Mouse (Mus musculus): ENCODE measurements around the gene Ripply3. TPM values are rescaled to one million over a fixed set of nuclear protein-coding genes. Genes with fewer than 3 reads are reported as not detected.

The Ripply3 gene
- polyA plus RNA-seq (2017; shearing (Covaris generic)) = not detected

GRCm38 (mm10) chr16:94327781-94328711 is at the start of gene Ripply3:
Gene Ripply3, plus strand, starts transcription at chr16:94328420.

DNA sequence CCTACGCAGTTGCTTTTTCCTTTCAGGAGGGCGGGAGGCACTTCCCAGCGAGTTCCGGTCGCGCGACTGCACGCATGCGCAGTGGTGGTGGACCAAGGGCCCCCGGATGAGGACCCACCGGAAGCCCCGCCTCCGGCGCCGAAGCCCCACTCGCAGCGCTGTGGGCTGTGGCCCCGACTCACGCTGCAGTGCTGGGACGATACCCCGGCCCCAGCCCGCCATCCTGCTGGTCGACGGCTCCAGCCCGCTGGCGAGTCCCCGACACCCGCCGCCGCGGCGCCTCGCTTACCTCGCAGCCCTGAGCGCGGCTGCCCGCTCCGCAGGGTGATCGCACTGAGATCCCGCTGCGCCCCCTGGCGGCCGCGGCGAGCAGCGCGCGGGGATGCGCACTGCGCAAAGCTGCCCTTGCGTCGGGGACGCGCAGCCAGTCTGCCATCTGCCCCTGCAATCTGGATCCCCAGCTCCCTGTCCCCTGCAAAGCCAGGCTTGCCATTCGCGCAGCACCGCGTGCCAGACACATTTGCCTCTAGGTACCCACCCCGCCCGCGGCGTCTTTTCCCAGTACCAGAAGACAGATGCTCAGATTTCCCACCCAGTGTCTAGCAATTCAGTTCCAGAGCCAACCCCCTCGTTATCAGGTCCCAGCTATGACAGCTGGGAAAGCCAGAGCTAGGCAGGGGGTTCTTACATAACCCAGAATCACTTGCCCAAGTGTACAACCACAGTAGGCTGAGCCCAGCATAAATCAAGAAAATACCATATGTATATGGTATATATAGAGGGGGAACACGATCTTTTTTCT is 14.8 kb upstream of the Ripply3 start, which contains the start of gene Hlcs:
TSS of gene Hlcs (minus strand) at position 343 of the 802 bp plus-strand sequence.

DNA sequence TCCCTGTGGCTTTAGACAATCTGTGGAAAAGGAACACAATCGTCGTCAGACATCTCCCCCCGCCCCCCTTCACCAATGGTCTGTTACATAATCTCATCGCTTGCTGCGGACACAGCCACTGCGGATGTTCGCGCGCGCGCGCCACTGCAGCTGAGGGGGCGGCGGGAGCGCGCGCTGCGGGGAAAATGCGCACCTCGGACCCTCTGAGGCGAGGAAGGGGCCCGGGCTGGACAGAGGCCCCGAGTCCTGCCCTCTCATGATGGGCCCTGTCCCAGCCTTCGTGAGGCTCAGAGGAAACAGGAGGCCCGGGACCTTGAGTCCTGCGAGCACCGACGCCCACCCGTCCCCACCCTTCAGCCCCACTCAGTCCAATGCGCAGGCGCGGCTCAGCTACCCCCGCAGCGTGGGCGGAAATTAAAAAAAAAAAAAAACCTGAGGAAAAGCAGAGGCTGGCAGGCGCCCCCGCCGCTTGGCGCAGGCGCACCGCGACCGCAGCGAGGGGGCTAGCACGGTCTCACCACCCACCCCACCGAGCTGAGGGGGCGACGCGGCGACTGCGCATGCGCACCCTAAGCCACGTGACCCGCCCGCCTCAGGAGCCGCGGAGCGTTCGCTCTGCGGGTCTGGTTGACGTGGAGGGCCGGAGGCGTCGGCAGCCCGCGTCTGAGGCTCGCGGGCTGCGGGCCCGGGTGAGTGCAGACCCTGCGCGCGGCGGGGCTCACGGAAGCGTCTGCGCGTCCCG is 42.1 kb downstream of the Ripply3 start, which contains the start of gene Ttc3:
TSS of gene Ttc3 (plus strand) at position 446 of the 742 bp plus-strand sequence.

DNA sequence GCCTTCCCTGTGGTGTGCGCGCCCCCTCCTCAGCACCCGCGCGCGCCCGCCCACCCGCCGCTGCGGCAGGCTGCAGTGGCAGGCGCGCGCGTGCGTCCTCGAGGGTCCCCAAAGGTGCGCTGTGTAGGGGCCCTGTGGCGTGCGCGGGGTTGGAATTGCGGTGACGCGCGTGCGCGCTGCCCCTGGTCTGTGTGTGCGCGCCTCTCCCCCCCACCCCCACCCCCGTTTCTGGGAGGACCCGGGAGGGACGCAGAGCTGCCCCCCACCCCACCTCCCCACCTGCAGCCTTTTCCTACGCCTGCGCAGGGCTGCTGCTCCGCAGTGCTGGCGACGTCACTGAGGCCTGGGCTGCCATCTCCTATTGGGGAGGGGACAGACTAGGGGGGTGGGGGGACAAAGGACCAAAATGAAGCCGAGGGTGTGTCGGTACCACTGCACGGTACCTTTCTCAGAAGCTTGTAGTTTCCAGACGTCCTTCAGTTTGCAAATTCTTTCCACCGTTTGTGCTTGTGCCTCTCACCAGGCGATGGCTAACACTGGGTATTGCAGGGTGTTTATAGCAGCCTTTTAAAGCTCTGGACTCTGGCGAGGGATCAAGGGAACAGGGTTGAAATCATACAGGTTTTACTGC is 43.2 kb downstream of the Ripply3 start, which contains the start of gene Pigp:
TSS of gene Pigp (minus strand) at position 542 of the 631 bp plus-strand sequence.

Other genes with a start within 250 kb of the Ripply3 start
- gene Sim2, start 243.5 kb upstream of the Ripply3 start, polyA plus RNA-seq (2017; shearing (Covaris generic)) = not detected
- gene Hlcs, start 14.8 kb upstream of the Ripply3 start, polyA plus RNA-seq (2017; shearing (Covaris generic)) = 22.8 TPM
- gene Ttc3, start 42.2 kb downstream of the Ripply3 start, polyA plus RNA-seq (2017; shearing (Covaris generic)) = 88.8 TPM
- 61.2 TPM for gene Pigp, start 43.4 kb downstream of the Ripply3 start, polyA plus RNA-seq (2017; shearing (Covaris generic))
- gene Vps26c, start 198.4 kb downstream of the Ripply3 start, polyA plus RNA-seq (2017; shearing (Covaris generic)) = 32.5 TPM
- gene Dyrk1a, start 241.6 kb downstream of the Ripply3 start, polyA plus RNA-seq (2017; shearing (Covaris generic)) = 69.3 TPM

All from naive thymus-derived CD4-positive, alpha-beta T cell, adult 5 months (primary cell).